Mouse (Mus musculus): ENCODE data around the gene Fanci.

- TF ChIP-seq CTCF (conservative IDR thresholded peaks at IDR 0.05; ENCODE audit: insufficient read depth, insufficient read length, low read depth, low read length): no peak
- TF ChIP-seq POLR2A (IDR thresholded peaks at IDR 0.05; ENCODE audit: low read depth, low read length): no peak
Measured at GRCm38 (mm10) chr7:79368664-79369063, 23.1 kb upstream of the Fanci start.

Data from kidney, adult 2 months (tissue).